Mouse (Mus musculus) E14TG2a.4 (cell line): Measurements from ENCODE around the gene B3gat2.

ENCODE experiments used
- H3K27me3 ChIP-seq: 2 replicates; pipeline ENCODE4 v1.6.1; 2014; ENCODE audit warnings: low read length, control low read depth; ENCODE audit not compliant: insufficient read depth
- H3K36me3 ChIP-seq: 2 replicates; pipeline ENCODE4 v1.6.1; 2014; ENCODE audit warnings: low read length, control low read depth; ENCODE audit not compliant: insufficient read depth
- H3K4me1 ChIP-seq: replicated peaks from 2 replicates; pipeline ENCODE4 v1.6.1; 2014; ENCODE audit warnings: low read depth, low read length, control low read depth
- H3K4me3 ChIP-seq: replicated peaks from 2 replicates; pipeline ENCODE4 v1.5.1; 2014; ENCODE audit warnings: mild to moderate bottlenecking, low read length
- H3K9me3 ChIP-seq: 2 replicates; pipeline ENCODE4 v1.6.1; 2014; ENCODE audit warnings: low read length, control low read depth
- CTCF ChIP-seq: conservative IDR thresholded peaks from 2 replicates; pipeline ENCODE4 v1.5.1; 2014; ENCODE audit warnings: low read length
- NANOG ChIP-seq: IDR thresholded peaks from 2 replicates; pipeline ENCODE4 v1.6.1; 2014; ENCODE audit warnings: borderline replicate concordance, low read length, mixed read lengths
- POU5F1 ChIP-seq: IDR thresholded peaks from 2 replicates; pipeline ENCODE4 v1.6.1; 2014; ENCODE audit warnings: low read length, borderline replicate concordance

The B3gat2 gene

DNA sequence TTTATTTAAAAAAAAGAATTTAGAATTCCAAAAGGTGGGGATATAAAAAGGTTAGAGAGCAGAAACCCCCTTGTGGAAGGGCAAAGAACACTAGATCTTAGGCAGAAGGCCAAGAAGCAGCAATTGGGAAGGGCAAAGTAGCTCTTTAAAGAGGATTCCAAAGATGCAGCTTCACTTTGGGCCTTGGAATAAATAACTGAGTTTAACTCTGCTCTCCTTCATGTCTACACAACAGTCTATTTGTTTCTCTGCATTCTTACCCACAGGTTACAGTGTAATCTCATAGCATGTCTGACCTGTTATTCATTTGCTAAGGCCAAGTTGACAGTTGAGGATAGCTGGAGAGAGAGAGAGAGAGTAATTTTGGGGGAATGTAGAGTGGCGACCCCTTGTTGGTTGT lies 6.6 kb upstream of the B3gat2 start:
- no peaks in the 10 kb centered on the region for H3K9me3 ChIP-seq
- no peak for TF ChIP-seq CTCF
- TF ChIP-seq POU5F1 = no peak
- no peak for TF ChIP-seq NANOG
- 0 out of 2 replicates have a peak, but pooled peaks cover under 1% of the 10 kb centered on the region for H3K4me1 ChIP-seq
- H3K4me3 ChIP-seq = no peak overlapping the region
- no peaks in the 10 kb centered on the region for H3K36me3 ChIP-seq
- H3K27me3 ChIP-seq = peaks cover 12% of the 10 kb centered on the region

GRCm38 (mm10) chr1:23762136-23762687 lies 659 bp downstream of the B3gat2 start:
- Histone ChIP-seq H3K36me3 (no peaks in the 10 kb centered on the region), H3K27me3 (peaks cover 72% of the 10 kb centered on the region), H3K4me1 (peaks cover 13% of the 10 kb centered on the region), H3K4me3 (peak overlapping the region; percentile 86), H3K9me3 (no peaks in the 10 kb centered on the region)
- TF ChIP-seq CTCF = no peak
- no peak for TF ChIP-seq POU5F1
- TF ChIP-seq NANOG = no peak

DNA sequence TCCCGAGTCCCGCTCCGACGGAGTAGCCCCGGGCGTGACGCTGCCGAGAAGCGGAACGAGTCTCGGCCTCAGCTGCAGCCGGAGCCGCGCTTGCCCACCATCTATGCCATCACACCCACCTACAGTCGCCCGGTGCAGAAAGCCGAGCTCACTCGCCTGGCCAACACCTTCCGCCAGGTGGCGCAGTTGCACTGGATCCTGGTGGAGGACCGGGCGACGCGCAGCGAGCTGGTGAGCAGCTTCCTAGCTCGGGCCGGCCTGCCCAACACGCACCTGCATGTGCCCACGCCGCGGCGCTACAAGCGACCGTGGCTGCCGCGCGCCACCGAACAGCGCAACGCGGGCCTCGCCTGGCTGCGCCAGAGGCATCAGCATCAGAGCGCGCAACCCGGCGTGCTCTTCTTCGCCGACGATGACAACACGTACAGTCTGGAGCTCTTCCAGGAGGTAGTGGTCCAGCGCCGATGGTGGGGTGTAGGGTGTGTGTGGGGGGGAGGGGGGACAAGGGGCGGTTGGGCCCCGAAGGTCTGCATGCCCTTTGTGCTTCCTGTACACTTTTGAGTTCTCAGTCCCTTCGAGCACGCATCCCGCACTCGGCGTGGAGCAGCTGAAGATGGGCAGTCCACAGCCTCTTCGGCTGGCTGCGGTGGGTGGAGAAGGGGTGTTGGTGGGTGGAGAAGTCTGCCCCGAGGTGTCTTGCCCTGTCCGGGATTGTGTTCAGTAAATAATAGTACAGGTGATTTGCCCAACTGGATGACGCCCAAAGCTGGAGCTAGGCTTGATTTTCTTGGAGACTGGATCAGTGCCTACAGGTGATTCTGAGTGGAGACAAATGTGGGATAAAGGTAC lies 1.5 kb downstream of the B3gat2 start:
- Histone ChIP-seq H3K4me1 (peaks cover 13% of the 10 kb centered on the region), H3K4me3 (peak overlapping the region; percentile 86), H3K27me3 (peaks cover 74% of the 10 kb centered on the region), H3K9me3 (no peaks in the 10 kb centered on the region), H3K36me3 (no peaks in the 10 kb centered on the region)
- TF ChIP-seq NANOG (no peak), CTCF (peak; percentile 47)

- TF ChIP-seq CTCF (no peak), POU5F1 (no peak), NANOG (no peak)
- peaks cover 77% of the 10 kb centered on the region for H3K27me3 ChIP-seq
- no peaks in the 10 kb centered on the region for H3K9me3 ChIP-seq
- H3K36me3 ChIP-seq = no peaks in the 10 kb centered on the region
- peak overlapping the region; percentile 86 for H3K4me3 ChIP-seq
- H3K4me1 ChIP-seq = peaks cover 13% of the 10 kb centered on the region
Measured at GRCm38 (mm10) chr1:23763726-23764125, 2.2 kb downstream of the B3gat2 start.

GRCm38 (mm10) chr1:23764710-23765109 lies 3.2 kb downstream of the B3gat2 start:
- H3K4me1 ChIP-seq = peaks cover 13% of the 10 kb centered on the region
- H3K36me3 ChIP-seq = no peaks in the 10 kb centered on the region
- TF ChIP-seq POU5F1 = no peak
- no peak for TF ChIP-seq NANOG
- no peak for TF ChIP-seq CTCF
- no peaks in the 10 kb centered on the region for H3K9me3 ChIP-seq
- H3K4me3 ChIP-seq = no peak overlapping the region
- H3K27me3 ChIP-seq = peaks cover 68% of the 10 kb centered on the region

DNA sequence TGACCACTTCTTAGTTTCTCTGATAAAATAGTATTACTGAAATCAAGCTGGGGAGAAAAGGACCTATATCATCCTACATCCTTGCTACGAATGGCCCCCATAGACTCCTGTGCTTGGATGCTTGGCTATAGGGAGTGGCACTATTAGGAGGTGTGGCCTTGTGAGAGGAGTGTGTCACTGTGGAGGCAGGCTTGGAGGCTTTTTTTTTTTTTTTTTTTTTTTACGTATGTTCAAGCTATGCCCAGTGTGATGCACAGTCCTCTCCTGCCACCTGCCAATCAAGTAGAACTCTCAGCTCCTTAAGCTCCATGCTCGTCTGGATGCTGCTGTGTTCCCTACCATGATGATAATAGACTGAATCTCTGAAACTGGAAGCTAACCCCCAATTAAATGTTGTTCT lies 11.5 kb downstream of the B3gat2 start:
- no peaks in the 10 kb centered on the region for H3K9me3 ChIP-seq
- no peak for TF ChIP-seq CTCF
- TF ChIP-seq POU5F1 = no peak
- no peak for TF ChIP-seq NANOG
- H3K36me3 ChIP-seq = no peaks in the 10 kb centered on the region
- H3K27me3 ChIP-seq = 0 out of 2 replicates have a peak, but pooled peaks cover 3% of the 10 kb centered on the region
- no peaks in the 10 kb centered on the region for H3K4me1 ChIP-seq
- H3K4me3 ChIP-seq = no peak overlapping the region

- TF ChIP-seq NANOG = no peak
- TF ChIP-seq POU5F1 = no peak
- peak; percentile 88 for TF ChIP-seq CTCF
- Histone ChIP-seq H3K27me3 (peaks cover 5% of the 10 kb centered on the region; the same call in 1 of the 2 replicates), H3K4me3 (no peak overlapping the region), H3K36me3 (no peaks in the 10 kb centered on the region), H3K4me1 (no peaks in the 10 kb centered on the region), H3K9me3 (no peaks in the 10 kb centered on the region)
Measured at GRCm38 (mm10) chr1:23792737-23793533, 31.4 kb downstream of the B3gat2 start.

DNA sequence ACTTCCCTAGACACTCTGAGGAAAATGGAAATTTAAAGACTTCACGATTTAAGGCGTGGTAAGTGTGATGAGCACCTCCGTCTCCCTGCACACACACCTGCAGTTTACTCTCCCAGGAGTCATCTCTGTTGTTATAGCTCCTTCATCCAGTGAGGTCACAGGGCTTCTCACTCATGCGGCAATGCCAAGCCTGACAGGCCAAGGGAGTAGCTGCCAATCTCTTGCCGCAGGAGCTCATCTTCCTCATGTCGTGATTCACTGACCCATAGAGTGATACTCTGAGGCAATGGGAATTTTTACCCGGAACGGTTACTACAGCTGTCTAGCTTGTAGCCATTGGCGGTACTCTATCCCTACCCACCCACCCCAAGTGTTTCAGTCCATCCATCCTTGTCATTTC lies 36.8 kb downstream of the B3gat2 start:
- TF ChIP-seq POU5F1 (no peak), NANOG (no peak), CTCF (no peak)
- Histone ChIP-seq H3K4me3 (no peak overlapping the region), H3K9me3 (no peaks in the 10 kb centered on the region), H3K36me3 (no peaks in the 10 kb centered on the region), H3K4me1 (no peaks in the 10 kb centered on the region), H3K27me3 (peaks cover 5% of the 10 kb centered on the region; the same call in 1 of the 2 replicates)
